Mouse (Mus musculus): ENCODE measurements at regions not wholly inside any gene's neighbourhood (a gene's known extent, or its start where the extent isn't known, plus 50 kb on each side); places are given as distances from the start of the nearest gene placed in this dataset.
A peak's percentile ranks its signal among the peaks of the same experiment; 100 is the strongest.

- intact Hi-C loops (cut with DNase I), result no loop called here
- no peak for DNase-seq (ENCODE audit: low spot score in 2 of 2)
Observed at GRCm38 (mm10) chr13:60296896-60297275, 119.7 kb upstream of the Gas1 start.

DNA sequence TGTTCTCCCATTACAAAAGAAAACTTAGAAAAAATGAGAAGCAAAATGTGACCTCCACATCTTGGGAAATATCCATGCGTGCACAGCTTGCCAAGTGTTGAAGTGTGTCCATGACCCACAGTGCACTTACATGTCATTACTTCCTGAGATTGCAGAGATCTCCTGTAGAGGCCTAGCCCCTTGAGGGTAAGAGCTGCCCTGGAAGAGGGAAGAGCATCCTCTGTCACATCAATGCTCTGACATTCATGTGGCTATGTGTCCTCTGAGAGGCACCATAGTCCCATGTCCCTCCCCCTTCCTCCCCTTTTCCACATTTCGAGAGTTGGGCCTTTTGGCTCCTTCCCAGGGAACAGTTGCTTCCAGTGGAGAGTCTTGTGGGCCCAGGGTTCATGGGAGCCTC, 121.4 kb upstream of the Gas1 start:
- DNase-seq (ENCODE audit: low spot score in 2 of 2), result no peak
- intact Hi-C loops (cut with DNase I), result no loop called here

DNA sequence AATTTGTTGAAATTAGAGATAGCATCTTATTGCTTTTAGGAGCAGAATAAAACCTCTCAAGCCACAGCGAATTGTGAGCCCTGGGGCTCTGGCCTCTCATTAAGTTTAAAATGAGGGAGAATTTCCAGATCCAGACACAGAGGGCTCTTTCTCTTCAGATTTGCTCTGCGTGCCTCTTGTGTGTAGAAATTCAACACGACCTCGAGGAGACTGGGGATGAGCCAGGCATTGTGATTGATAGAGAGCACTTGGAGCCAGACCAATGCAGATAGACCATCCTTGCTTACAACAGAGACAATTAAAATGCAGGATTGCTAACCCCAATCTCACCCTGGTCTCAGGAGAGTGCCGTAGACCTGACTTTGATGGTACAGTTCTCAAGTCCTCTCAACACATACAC, 121.9 kb upstream of the Gas1 start:
- intact Hi-C loops (cut with DNase I), result no loop called here
- DNase-seq (ENCODE audit: low spot score in 2 of 2), result no peak

- DNase-seq (ENCODE audit: low spot score in 2 of 2), result no peak
- intact Hi-C loops (cut with DNase I), result no loop called here
Observed at GRCm38 (mm10) chr13:60303561-60303960, 126.4 kb upstream of the Gas1 start.

GRCm38 (mm10) chr13:60305028-60305810, 128.1 kb upstream of the Gas1 start:
- intact Hi-C loops (cut with DNase I), result no loop called here
- peak in 1 of 2 experiments; percentile 13 for DNase-seq (ENCODE audit: low spot score in 2 of 2)

- intact Hi-C loops (cut with DNase I), result no loop called here
- DNase-seq (ENCODE audit: low spot score in 2 of 2), result no peak
Observed at GRCm38 (mm10) chr13:60308062-60308801, 131.1 kb upstream of the Gas1 start.

- intact Hi-C loops (cut with DNase I), result no loop called here
- no peak for DNase-seq (ENCODE audit: low spot score in 2 of 2)
Observed at GRCm38 (mm10) chr13:60309482-60309881, 132.3 kb upstream of the Gas1 start.

GRCm38 (mm10) chr13:60309926-60310325, 132.8 kb upstream of the Gas1 start:
- DNase-seq (ENCODE audit: low spot score in 2 of 2), result no peak
- intact Hi-C loops (cut with DNase I), result no loop called here

DNA sequence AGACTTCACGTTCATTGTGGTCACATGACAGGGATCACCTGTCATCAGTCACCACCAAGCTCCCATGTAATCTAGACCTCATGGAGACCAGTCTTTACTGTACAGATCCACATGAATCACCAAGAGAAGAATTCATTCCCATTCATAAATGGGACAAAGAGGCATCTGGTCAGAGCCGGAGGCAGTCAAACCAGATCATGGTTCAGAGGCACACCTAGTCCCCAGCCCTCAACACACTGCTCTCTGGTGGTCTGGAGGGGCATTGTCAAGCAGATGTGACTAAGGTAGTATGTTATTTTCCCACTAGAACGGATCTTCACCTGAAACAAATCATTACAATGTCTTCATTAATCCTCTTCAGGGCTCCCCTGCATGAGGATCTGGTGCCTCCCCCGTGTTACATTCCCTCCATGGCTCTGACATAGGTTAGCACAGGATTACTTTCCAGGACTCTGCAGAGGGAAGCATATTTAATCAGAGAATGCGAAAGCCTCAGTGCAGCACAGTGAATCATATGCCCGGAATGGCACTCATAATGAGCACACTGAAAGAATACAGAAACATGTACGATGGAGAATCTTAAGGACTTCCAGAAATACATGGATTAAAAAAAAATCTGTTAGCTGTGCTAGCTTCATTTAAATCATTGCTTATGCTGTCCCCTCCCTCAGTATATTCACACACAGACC, 135.4 kb upstream of the Gas1 start:
- DNase-seq (ENCODE audit: low spot score in 2 of 2), result peak in 1 of 2 experiments; percentile 60
- intact Hi-C loops (cut with DNase I), result no loop called here

GRCm38 (mm10) chr13:60318436-60319020, 141.4 kb upstream of the Gas1 start:
- intact Hi-C loops (cut with DNase I), result no loop called here
- DNase-seq (ENCODE audit: low spot score in 2 of 2), result no peak

DNA sequence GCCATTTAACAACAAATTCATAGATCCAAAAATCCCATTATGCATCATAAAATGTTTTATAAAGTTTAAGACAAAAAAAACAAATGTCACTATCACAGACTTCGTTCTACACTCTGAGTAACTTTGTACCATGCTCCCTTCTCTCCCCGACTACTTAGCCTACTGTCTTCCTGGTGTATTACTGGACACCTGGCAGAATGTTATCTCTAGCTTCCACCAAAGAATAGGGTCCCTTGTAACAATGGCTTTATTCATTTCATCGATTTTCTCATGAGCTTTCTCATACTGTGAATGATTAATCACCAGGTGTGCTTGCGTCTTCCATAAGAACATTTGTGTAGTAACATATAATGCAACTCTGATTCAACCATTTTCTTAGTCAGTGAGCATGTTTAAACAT, 142.1 kb upstream of the Gas1 start:
- no peak for DNase-seq (ENCODE audit: low spot score in 2 of 2)
- intact Hi-C loops (cut with DNase I), result no loop called here

GRCm38 (mm10) chr13:60319861-60320602, 142.9 kb upstream of the Gas1 start:
- no peak for DNase-seq (ENCODE audit: low spot score in 2 of 2)
- intact Hi-C loops (cut with DNase I), result no loop called here

GRCm38 (mm10) chr13:60322579-60322978, 145.4 kb upstream of the Gas1 start:
- intact Hi-C loops (cut with DNase I), result no loop called here
- DNase-seq (ENCODE audit: low spot score in 2 of 2), result no peak

GRCm38 (mm10) chr13:60330475-60331258, 153.5 kb upstream of the Gas1 start:
- intact Hi-C loops (cut with DNase I), result no loop called here
- peak in 1 of 2 experiments; percentile 27 for DNase-seq (ENCODE audit: low spot score in 2 of 2)

GRCm38 (mm10) chr13:60336196-60336595, 159.0 kb upstream of the Gas1 start:
- DNase-seq (ENCODE audit: low spot score in 2 of 2), result no peak
- intact Hi-C loops (cut with DNase I), result loop anchor here (5.0 kb wide), 1 partner anchor 159 kb away; the partner anchor contains the start of gene Gas1

GRCm38 (mm10) chr13:60337383-60337782, 160.2 kb upstream of the Gas1 start:
- peak in 1 of 2 experiments; percentile 23 for DNase-seq (ENCODE audit: low spot score in 2 of 2)
- intact Hi-C loops (cut with DNase I), result loop anchor here (5.0 kb wide), 1 partner anchor 160 kb away; the partner anchor contains the start of gene Gas1

DNA sequence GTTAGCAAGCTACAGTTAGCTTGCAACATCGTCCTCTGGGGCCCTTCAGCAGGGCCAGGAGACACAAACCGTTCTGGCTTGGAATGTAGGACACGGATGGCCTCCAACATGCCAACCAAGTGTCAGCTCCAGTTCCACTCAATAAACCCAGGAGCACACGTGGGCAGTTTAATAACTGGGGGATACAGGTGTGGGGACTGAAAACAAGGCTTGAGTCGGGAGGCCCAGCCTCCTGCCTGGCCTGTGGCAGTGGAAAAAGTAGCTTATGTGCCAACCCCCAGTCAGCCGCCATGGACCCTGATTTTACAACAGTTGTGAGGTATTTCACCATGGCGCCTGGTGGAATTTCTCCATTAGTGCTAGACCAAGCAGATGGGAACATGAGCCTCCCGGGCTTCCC, 160.9 kb upstream of the Gas1 start:
- intact Hi-C loops (cut with DNase I), result loop anchor here (5.0 kb wide), 1 partner anchor 161 kb away; the partner anchor contains the start of gene Gas1

GRCm38 (mm10) chr13:60340068-60340467, 162.9 kb upstream of the Gas1 start:
- intact Hi-C loops (cut with DNase I), result no loop called here
- DNase-seq (ENCODE audit: low spot score in 2 of 2), result peak in 1 of 2 experiments; percentile 72

More for the DNA sequence above, 160.9 kb upstream of the Gas1 start:
- DNase-seq (ENCODE audit: low spot score in 2 of 2), result no peak

All from left cerebral cortex, postnatal 25 days (tissue).